Mouse (Mus musculus): ENCODE results near the gene Six5.

DNA sequence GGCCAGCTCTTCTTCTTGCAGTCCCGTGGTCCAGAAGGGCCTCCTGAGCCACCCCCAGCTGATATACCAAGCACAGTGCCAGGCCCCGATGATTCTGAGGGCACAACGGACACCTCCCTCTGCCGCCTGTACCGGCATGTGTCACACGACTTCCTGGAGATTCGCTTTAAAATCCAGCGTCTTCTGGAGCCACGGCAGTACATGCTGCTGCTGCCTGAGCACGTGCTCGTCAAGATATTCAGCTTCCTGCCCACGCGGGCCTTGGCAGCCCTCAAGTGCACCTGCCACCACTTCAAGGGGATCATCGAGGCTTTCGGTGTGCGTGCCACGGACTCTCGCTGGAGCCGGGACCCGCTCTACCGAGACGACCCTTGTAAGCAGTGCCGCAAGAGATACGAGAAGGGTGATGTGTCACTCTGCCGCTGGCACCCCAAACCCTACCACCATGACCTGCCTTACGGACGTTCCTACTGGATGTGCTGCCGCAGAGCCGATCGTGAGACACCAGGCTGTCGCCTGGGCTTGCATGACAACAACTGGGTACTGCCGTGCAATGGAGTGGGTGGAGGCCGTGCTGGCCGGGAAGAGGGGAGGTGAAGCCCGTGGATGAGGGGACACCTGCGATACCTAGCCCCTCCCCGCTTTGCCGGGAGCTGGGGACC is 42.4 kb downstream of the Six5 start:
- TF ChIP-seq CTCF (IDR thresholded peaks at IDR 0.05; ENCODE audit: low read depth, low read length) (no peak), POLR2AphosphoS5 (IDR thresholded peaks at IDR 0.05; ENCODE audit: insufficient replicate concordance, low read depth, low read length) (no peak), GATA2 (IDR thresholded peaks at IDR 0.05; ENCODE audit: borderline replicate concordance, low read depth, low read length) (no peak), GATA1 (IDR thresholded peaks at IDR 0.05; ENCODE audit: borderline replicate concordance, low read length) (no peak)

All from G1E (cell line).